Mouse (Mus musculus): ENCODE results near the gene Ap3b1. TPM values are rescaled to one million over a fixed set of nuclear protein-coding genes. Genes with fewer than 3 reads are reported as not detected.
A peak's percentile ranks its signal among the peaks of the same experiment; 100 is the strongest.

Gene Ap3b1
- total RNA-seq, 2 experiments from 2014 or later, result 50.7 to 113 TPM

- peak; percentile 30; the same call in 1 of the 2 replicates for ATAC-seq (ENCODE audit: poor library complexity, severe bottlenecking)
Measured at GRCm38 (mm10) chr13:94449593-94449992, 90.8 kb downstream of the Ap3b1 start.

GRCm38 (mm10) chr13:94451229-94451628, 92.5 kb downstream of the Ap3b1 start:
- peak; percentile 49 for ATAC-seq (ENCODE audit: poor library complexity, severe bottlenecking)

GRCm38 (mm10) chr13:94454131-94454530, 95.4 kb downstream of the Ap3b1 start:
- ATAC-seq (ENCODE audit: poor library complexity, severe bottlenecking), result no peak

GRCm38 (mm10) chr13:94459143-94459542, 100.4 kb downstream of the Ap3b1 start:
- ATAC-seq (ENCODE audit: poor library complexity, severe bottlenecking), result no peak

GRCm38 (mm10) chr13:94464221-94464620, 105.5 kb downstream of the Ap3b1 start:
- no peak for ATAC-seq (ENCODE audit: poor library complexity, severe bottlenecking)

GRCm38 (mm10) chr13:94468551-94468950, 109.8 kb downstream of the Ap3b1 start:
- no peak for ATAC-seq (ENCODE audit: poor library complexity, severe bottlenecking)

GRCm38 (mm10) chr13:94471009-94471672, 112.4 kb downstream of the Ap3b1 start:
- ATAC-seq (ENCODE audit: poor library complexity, severe bottlenecking), result no peak

- peak; percentile 52 for ATAC-seq (ENCODE audit: poor library complexity, severe bottlenecking)
Measured at GRCm38 (mm10) chr13:94476208-94476607, 117.4 kb downstream of the Ap3b1 start.

- ATAC-seq (ENCODE audit: poor library complexity, severe bottlenecking), result no peak
Measured at GRCm38 (mm10) chr13:94480256-94480655, 121.5 kb downstream of the Ap3b1 start.

- no peak for ATAC-seq (ENCODE audit: poor library complexity, severe bottlenecking)
Measured at GRCm38 (mm10) chr13:94490684-94491083, 131.9 kb downstream of the Ap3b1 start.

- no peak for ATAC-seq (ENCODE audit: poor library complexity, severe bottlenecking)
Measured at GRCm38 (mm10) chr13:94491159-94491558, 132.4 kb downstream of the Ap3b1 start.

GRCm38 (mm10) chr13:94497521-94497920, 138.8 kb downstream of the Ap3b1 start:
- no peak for ATAC-seq (ENCODE audit: poor library complexity, severe bottlenecking)

GRCm38 (mm10) chr13:94506411-94506810, 147.7 kb downstream of the Ap3b1 start:
- ATAC-seq (ENCODE audit: poor library complexity, severe bottlenecking), result no peak

GRCm38 (mm10) chr13:94508344-94508743, 149.6 kb downstream of the Ap3b1 start:
- ATAC-seq (ENCODE audit: poor library complexity, severe bottlenecking), result no peak

- no peak for ATAC-seq (ENCODE audit: poor library complexity, severe bottlenecking)
Measured at GRCm38 (mm10) chr13:94513157-94513767, 154.5 kb downstream of the Ap3b1 start.

GRCm38 (mm10) chr13:94513898-94514297, 155.1 kb downstream of the Ap3b1 start:
- ATAC-seq (ENCODE audit: poor library complexity, severe bottlenecking), result no peak

GRCm38 (mm10) chr13:94514992-94515391, 156.2 kb downstream of the Ap3b1 start:
- no peak for ATAC-seq (ENCODE audit: poor library complexity, severe bottlenecking)

- ATAC-seq (ENCODE audit: poor library complexity, severe bottlenecking), result no peak
Measured at GRCm38 (mm10) chr13:94516532-94516931, 157.8 kb downstream of the Ap3b1 start.

- ATAC-seq (ENCODE audit: poor library complexity, severe bottlenecking), result no peak
Measured at GRCm38 (mm10) chr13:94518176-94518575, 159.4 kb downstream of the Ap3b1 start.

GRCm38 (mm10) chr13:94519276-94519675, 160.5 kb downstream of the Ap3b1 start:
- no peak for ATAC-seq (ENCODE audit: poor library complexity, severe bottlenecking)

- ATAC-seq (ENCODE audit: poor library complexity, severe bottlenecking), result no peak
Measured at GRCm38 (mm10) chr13:94523213-94523612, 164.5 kb downstream of the Ap3b1 start.

- ATAC-seq (ENCODE audit: poor library complexity, severe bottlenecking), result no peak
Measured at GRCm38 (mm10) chr13:94524669-94525238, 166.0 kb downstream of the Ap3b1 start.

Measured in megakaryocyte, adult 5-6 weeks (primary cell).